Mouse (Mus musculus) frontal cortex, postnatal 10 days (tissue): Measurements from ENCODE around the gene Necap2.
A peak's percentile ranks its signal among the peaks of the same experiment; 100 is the strongest.

ENCODE experiments used
- DNase-seq, 2 experiments: peaks; one replicate each; pipeline ENCODE4 v3.0.0; 2022; ENCODE audit warnings: low spot score in 2 of 2, mixed read lengths in 1 of 2

Necap2 gene

DNA sequence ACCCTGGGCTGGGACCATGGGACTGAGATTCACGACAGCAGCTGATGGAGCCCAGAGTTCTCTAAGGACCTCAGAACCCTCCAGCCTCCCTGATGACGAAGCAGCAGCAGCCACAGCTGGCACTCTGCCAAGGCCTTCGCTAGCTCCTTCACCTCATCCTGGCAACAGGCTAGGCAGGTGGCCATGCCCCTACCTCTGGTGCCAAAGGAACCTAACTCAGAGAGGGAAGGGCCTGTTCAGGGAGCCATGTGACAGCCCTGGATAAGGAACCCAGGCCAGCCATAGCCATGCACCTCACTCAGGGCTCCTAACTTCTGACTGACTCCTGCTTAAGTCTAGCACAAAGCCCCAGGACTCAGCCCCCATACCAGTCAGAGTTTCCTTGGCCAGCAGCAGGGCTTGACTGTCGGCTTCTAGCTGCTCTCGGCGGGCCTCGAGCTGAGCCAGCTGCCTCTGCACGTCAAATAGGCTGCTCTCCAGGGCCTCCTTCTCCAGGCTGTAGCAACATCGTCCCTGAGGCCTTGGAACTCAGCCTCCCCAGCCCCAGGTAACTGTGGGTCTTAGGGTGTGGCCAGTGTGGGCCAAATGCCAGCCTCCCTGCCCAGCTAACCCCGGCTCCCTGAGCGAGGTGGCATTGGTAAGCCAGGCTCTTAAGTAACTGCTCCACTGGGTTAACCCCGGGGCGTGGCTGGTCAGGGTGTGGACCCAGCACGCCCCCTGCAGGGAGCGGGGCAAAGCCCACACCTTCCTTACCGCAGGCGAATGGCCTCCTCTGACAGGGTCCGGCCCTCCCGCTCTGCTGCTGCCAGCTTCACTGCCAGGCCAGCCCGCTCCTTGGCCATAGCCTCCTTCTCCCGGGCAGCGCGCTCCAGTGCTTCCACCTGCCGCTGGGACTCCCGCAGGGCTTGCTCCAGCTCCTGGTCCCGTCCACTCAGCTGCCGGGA is 44.3 kb downstream of the Necap2 start:
- no peak for DNase-seq

DNA sequence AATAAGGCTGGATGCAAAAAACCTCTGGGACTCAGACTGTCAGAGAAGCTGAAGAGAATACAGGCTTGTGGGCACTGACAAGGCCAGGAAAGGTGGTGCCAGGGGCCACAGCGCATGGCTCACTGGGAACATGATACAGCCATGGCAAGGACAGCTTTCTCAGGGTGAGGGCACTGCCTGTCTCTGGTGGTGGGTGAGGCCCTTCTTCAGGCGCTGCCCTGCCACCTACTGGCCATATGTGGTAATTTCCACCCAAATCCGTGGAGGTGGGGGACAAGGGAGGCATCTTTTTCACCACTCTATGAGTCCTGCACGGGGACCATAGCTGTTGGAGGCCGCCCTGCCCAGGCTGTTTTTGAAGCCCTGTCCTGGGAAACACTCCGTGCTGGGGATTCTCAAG is 46.4 kb downstream of the Necap2 start:
- DNase-seq = peak; percentile 66 to 81

DNA sequence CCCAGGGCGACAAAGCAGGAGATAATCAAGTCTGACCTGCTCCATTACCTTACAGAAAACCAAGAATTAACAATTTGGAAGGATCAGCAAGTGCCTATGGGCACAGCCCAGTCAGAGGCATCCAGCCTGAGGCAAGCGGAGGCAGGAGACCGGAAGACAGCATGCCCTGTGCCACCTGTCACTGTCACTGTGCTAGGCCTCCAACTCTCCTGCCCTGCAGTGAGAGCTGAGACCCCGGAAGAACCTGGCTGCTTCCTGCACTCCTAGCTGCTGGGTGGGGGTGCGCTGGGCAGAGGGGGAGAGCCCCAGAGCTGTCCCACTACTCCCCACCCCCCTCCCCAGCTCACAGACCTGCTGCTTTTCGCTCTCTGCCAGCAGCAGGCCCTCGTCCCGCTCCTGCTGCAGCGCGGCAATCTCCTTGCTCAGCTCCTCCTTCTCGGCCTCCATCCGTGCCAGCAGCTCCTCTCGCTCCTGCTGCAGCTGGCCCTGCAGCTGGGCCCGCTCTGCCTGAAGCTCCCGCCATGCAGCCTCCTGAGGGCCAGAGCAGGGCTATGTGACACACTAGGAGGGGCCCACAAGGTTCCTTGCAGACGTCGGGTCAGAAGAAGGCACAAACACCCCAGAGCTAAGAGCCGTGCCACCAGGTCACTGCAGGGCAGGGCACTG is 47.5 kb downstream of the Necap2 start:
- no peak for DNase-seq

DNA sequence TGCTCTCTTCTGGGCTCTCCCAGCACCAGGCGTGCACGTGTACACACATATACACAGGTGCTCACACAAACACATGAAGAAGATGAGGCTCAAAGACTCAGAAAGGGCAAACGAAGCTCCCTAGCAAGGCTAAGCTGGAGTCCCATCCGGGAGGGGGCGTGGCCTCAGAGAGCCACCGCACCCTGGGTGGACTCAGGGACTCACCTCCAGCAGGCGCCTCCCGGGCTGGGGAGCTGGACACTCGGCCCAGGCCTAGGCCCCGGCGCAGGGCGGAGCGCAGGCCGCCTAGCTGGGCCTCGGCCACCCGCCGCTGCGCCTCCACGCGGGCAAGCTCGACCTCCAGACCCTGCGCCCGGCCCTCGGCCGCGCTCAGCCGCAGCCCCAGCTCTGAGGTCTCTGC is 53.2 kb downstream of the Necap2 start:
- DNase-seq = no peak

DNA sequence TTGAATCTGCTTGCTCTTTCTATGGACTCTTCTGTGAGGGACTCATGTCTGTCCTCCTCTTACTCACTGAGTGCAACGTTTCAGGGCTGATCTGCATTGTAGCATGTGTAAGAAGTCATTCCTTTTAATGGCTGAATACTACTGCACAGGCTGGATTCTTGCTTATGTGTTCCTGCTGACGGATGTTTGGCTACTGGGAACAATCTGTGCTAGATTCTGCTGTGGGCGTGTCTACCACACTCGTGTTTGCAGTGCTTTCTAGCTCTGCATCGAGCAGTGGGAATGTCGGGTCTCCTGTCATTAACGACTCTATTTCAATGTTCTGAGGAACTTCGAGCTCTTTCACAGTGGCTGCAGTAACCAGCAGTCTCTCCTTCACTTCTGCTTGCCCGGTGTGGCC is 54.1 kb downstream of the Necap2 start:
- DNase-seq = no peak

DNA sequence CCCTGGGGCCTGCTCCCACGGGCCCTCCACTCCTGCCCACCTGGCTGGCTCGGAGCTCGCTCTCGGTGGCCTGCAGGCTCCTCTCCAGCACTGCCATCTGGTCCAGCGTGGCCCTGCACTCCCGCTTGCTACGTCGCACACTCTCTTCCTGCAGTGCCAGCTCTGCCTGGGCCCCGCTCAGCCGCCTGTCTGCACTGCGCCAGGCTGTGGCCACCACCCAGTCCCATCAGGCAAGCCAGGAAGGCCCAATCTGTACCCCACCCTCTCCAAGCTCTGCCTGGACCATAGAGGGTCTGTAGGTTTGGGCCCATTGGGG is 56.6 kb downstream of the Necap2 start:
- DNase-seq = no peak

DNA sequence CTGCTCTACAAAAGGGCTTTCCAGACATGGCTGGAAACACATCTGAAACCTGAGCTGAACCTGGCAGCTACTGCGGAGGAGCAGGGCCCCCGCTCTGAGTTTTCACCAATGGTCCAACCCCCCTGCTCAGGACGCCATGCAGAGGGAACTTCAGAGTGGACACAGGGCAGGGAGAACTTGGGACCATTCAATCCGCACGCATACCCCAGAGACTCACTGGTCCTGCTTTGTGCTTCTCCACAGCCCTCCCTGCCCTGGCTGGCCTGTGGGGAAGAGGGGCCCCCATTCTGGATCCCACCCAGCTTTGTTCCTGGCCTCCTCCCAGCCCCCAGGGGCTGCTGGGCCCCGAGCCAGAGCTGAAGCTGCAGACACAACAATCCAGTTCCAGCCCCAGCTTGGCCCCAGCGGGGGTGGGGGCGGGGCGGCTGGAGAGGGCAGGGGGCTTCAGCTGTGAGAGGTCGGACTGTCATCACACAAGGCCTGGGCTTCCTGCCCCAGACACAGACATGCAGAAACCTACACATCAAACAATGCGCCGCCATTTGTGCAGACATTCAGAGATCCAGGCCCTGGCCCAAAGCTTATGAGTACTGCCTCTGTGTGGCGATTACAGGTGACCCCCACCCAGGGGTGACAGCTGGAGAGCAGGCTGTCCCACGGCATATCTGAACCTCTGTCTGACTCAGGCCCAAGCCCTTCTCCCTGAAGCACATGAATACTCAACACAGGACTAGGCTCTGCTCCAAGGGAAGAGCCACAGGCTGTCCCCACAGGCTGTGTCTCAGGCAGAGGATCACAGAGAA is 57.1 kb downstream of the Necap2 start:
- peak; percentile 65 to 66 for DNase-seq

DNA sequence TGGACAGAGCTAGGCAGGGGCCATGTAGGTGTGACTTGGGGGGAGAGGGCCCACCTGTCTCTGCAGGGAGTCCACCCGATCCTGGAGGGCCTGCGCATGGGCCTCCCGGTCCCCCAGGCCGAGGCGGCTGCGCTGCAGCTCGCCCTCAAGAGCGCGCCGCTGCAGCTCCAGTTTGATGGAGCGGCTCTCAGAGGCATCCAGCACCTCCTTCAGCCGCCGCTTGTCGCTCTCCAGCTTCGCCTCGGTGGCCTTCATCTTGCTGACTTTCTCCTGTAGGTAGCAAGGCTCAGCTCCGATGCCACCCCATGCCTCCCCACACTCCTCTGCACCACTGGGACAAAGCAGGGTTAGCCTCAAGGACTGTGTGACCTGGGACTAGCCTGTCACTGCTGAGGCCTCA is 57.9 kb downstream of the Necap2 start:
- no peak for DNase-seq

DNA sequence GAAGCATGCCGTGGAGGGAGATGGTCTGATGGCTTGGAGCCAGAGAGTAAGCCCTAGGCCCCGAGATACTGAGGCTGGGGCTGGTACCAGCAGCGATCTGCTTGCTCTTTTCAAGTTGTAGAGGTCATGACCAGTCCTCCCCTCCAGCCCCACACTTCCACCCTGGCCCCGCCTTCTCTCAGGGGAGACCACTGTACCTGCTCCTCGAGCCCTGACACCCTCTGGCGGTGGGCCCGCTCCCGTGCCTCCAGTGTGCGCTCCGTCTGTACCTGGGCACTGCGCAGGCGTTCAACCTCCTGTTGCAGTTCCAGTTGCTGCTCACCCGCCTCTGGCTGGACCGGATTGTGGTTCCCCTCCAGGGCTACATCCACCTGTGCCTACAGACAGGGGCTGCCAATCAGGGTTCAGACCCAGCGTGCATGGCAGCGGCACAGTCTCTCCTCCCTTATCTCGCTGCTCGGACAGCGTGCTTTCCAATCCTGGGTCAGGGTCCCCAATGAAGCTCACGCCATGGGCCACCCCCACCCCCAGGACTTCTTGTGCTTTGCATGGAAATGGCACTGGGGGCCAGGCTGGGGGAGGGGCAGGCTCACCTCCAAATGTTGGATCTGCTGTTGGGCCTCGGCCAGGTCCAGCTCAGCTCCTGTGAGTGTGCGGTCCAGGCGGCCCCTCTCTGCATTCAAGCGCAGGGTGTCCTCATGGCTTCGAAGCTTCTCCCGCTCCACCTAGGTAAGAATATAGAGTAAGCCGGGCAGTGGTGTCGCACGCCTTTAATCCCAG is 60.3 kb downstream of the Necap2 start:
- no peak for DNase-seq
